Mouse (Mus musculus) olfactory bulb, adult 2 months (tissue): ENCODE results near the gene Cdkl2. TPM values are rescaled to one million over a fixed set of nuclear protein-coding genes. Genes with fewer than 3 reads are reported as not detected.

ENCODE experiments used
- H3K27ac ChIP-seq: fragments of 200-500 bp; 2 replicates; pipeline ENCODE4 v1.5.1; 2012; ENCODE audit warnings: low read depth, low read length; ENCODE audit not compliant: insufficient read depth
- H3K4me1 ChIP-seq: fragments of 200-500 bp; 2 replicates; pipeline ENCODE4 v1.6.1; 2012; ENCODE audit warnings: low read length; ENCODE audit not compliant: control insufficient read depth, insufficient read depth
- H3K4me3 ChIP-seq: fragments of 200-500 bp; 2 replicates; pipeline ENCODE4 v1.5.1; 2012; ENCODE audit warnings: mild to moderate bottlenecking, low read depth, low read length, moderate library complexity; ENCODE audit not compliant: insufficient read depth
- CTCF ChIP-seq: fragments of 200-500 bp; IDR thresholded peaks from 2 replicates; pipeline ENCODE4 v1.5.1; 2012; ENCODE audit warnings: low read depth, mild to moderate bottlenecking, low read length, moderate library complexity; ENCODE audit not compliant: insufficient read depth
- POLR2A ChIP-seq: fragments of 200-500 bp; IDR thresholded peaks from 2 replicates; pipeline ENCODE4 v1.6.1; 2012; ENCODE audit warnings: mild to moderate bottlenecking, low read depth, low read length, moderate library complexity; ENCODE audit not compliant: insufficient read depth
- WGBS: fragments of 180-500 bp; shearing (Covaris S2); methylation state at CpG from one replicate; pipeline ENCODE4 v1.1.7; 2018; 5-methylcytosine and 5-hydroxymethylcytosine counted together
- polyA plus RNA-seq: library from polyadenylated mRNA; stranded (reverse); fragments of >200 nt; gene quantifications from 2 replicates; pipeline ENCODE4 v1.2.4, GENCODE M21; 2012; ENCODE audit warnings: low replicate concordance; ENCODE audit not compliant: missing spikeins, insufficient read depth, insufficient read length

Gene Cdkl2
- polyA plus RNA-seq, 1 experiment: not detected

GRCm38 (mm10) chr5:91983490-91983889, 60.2 kb downstream of the Cdkl2 start:
- 83% methylated on average over 2 of the region's 2 CpGs for WGBS
- no peaks in the 10 kb centered on the region for H3K4me1 ChIP-seq
- H3K4me3 ChIP-seq: no peak overlapping the region
- H3K27ac ChIP-seq: no peak overlapping the region
- TF ChIP-seq CTCF: no peak
- TF ChIP-seq POLR2A: no peak

DNA sequence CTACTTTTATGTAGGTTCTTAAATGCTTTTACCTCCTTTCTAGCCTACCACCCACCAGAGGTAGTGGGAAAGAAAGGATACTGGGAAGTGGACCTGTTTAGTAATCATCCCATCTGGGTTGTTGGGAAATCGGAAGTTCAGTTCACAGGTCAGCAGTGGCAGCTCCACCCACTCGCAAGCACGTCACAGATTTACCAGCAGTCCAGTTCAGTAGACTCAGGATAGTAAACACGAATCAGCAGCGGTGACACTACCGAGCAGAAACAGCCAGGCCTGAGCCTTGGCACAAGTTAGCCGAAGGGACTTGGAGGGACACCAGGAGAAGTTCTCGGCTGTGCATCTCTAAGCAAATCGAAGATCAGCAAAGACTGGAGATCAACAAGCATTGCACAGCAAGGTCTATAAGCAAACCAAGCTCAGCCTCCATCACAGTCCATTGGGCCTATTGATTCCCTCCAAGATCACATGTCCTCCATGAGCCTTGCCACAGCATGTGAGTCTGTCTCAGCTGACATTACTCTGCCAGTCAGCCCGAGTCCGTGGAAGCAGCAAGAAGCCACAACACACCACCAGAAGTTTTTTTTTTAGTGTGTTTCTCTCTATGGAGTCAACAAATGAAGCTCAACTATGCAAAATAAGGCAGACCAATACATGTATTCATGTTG, 62.4 kb downstream of the Cdkl2 start:
- Histone ChIP-seq H3K4me1 (no peaks in the 10 kb centered on the region), H3K27ac (no peak overlapping the region), H3K4me3 (no peak overlapping the region)
- WGBS: 96% methylated on average over 11 of the region's 11 CpGs
- TF ChIP-seq CTCF (no peak), POLR2A (no peak)

DNA sequence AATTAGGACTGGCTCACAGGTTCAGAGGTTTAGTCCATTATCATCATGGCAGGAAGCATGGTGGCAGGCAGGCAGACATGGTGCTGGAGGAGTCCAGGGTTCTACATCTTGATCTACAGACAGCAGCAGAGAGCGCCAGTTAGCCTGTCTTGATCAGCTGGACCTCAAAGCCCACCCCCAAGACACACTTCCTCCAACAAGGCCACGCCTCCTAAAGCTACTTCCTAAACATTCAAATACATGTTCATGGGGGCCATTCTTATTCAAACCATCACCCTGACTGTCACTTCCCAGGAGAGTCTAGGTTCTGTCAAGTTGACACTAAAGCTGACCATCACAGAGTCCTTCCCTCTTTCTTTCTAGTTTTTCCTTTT, 66.3 kb downstream of the Cdkl2 start:
- no peak overlapping the region for H3K27ac ChIP-seq
- 96% methylated on average over 2 of the region's 2 CpGs for WGBS
- no peaks in the 10 kb centered on the region for H3K4me1 ChIP-seq
- no peak overlapping the region for H3K4me3 ChIP-seq
- TF ChIP-seq POLR2A: no peak

GRCm38 (mm10) chr5:91976566-91977396, 66.9 kb downstream of the Cdkl2 start:
- WGBS: 79% methylated on average over 10 of the region's 10 CpGs
- TF ChIP-seq CTCF: no peak
- TF ChIP-seq POLR2A: no peak

GRCm38 (mm10) chr5:91975758-91976157, 67.9 kb downstream of the Cdkl2 start:
- TF ChIP-seq CTCF (no peak), POLR2A (no peak)
- H3K4me1 ChIP-seq: no peaks in the 10 kb centered on the region
- H3K4me3 ChIP-seq: no peak overlapping the region
- H3K27ac ChIP-seq: no peak overlapping the region
- WGBS: 86% methylated on average over 9 of the region's 9 CpGs

More at GRCm38 (mm10) chr5:91976566-91977396, 66.9 kb downstream of the Cdkl2 start:
- Histone ChIP-seq H3K4me3 (no peak overlapping the region), H3K4me1 (no peaks in the 10 kb centered on the region), H3K27ac (no peak overlapping the region)

DNA sequence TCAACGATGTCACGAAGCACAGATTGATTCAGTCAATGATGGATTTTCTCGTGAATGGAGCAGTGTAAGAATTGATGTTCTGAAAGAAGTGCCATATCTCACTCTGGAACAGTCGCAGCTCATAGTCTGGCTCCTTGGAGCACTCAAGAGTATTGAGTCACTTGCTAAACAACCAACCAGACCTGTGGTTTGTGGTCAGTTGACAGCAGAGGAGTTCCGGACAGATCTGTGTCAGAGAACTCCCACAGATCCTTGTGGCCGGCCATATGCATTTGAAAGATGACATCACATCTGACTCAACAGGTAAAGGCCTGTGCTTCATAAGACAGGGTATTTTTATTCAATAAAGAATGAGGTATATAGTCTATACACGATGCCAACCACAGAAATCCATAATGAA, 69.7 kb downstream of the Cdkl2 start:
- WGBS: 92% methylated on average over 7 of the region's 7 CpGs
- TF ChIP-seq CTCF (no peak), POLR2A (no peak)
- H3K27ac ChIP-seq: no peak overlapping the region

DNA sequence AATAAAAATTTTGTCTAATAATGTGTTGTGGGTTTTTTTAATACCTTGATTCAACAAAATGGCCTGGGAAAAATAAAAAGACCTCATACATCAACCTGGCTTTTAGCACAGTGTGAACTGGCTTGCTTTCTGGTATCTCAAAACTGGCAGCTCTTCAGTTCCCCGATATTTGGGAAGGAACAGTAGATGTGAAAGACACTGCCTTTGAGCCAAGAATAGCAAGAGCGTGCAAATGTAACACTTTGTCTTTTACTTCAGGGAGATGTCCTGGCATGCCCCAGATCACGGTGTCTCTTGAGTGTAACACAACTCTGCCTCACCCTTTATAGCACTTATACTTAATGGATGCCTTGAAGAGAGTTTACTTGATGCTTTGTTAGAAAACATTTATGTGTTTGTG, 71.6 kb downstream of the Cdkl2 start:
- WGBS: 83% methylated on average over 3 of the region's 3 CpGs
- TF ChIP-seq CTCF: no peak
- no peak for TF ChIP-seq POLR2A
- Histone ChIP-seq H3K27ac (no peak overlapping the region), H3K4me3 (no peak overlapping the region), H3K4me1 (no peaks in the 10 kb centered on the region)

More for the DNA sequence above, 69.7 kb downstream of the Cdkl2 start:
- no peak overlapping the region for H3K4me3 ChIP-seq
- H3K4me1 ChIP-seq: no peaks in the 10 kb centered on the region

DNA sequence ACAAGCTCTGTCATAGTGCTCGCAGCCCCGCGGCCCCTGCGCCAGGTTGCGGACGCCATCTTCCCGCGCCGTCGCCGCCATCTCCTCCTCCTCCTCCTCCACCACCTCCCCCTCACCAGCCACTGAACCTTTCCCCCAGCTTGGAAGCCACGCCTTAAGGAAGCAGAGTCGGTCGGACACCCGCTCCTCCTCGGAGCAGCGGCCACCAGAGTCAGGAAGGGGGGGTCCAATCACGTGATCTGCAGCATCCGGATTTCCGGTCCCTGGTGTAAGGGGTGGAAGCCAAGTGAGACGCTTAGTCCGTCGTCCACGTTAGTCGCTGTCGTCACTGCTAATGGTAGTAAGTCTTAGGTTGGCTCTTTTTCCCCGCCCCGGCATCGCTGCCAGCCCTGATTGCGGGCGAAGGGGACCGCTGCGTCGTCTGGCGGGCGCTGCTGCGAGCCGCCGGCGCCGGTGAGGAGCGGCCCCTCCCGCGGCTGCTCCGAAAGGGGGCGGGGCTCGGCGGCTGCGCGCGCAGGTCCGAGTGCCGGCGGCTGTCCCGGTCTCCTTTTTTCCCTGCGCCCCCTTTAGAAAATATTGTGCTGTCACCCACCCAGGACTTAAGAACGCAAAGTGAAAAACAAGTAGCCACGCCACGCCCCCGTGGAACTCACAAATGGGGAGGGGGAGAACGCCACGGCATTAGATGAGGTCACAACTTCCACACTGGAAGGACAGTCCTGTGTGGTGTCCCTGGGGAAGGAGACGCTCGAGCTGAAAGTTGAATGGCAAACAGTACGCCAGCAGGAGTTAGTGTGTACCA, 80.8 kb downstream of the Cdkl2 start, which contains the start of gene Rchy1:
TSS of gene Rchy1 (minus strand) at position 430 of the 802 bp plus-strand sequence.
- Histone ChIP-seq H3K4me1 (peaks cover 3% of the 10 kb centered on the region; the same call in 1 of the 2 replicates), H3K27ac (peak within 1 kb of the TSS; percentile 92), H3K4me3 (peak within 1 kb of the TSS; percentile 91)
- WGBS: under 1% methylated on average over 65 of the region's 65 CpGs
- no peak for TF ChIP-seq CTCF
- TF ChIP-seq POLR2A: peak; percentile 89
